Mouse (Mus musculus) erythroid progenitor cell, adult 5-6 weeks (primary cell): ENCODE results near the gene Pla2g4c. TPM values are rescaled to one million over a fixed set of nuclear protein-coding genes. Genes with fewer than 3 reads are reported as not detected.

Experiments
- ATAC-seq: replicated peaks from 2 replicates; pipeline ENCODE4 v1.8.0; 2016; ENCODE audit warnings: moderate number of reproducible peaks, mild to moderate bottlenecking, moderate TSS enrichment, inconsistent platforms; ENCODE audit not compliant: poor library complexity, low FRiP score, severe bottlenecking
- total RNA-seq, 2 experiments: library from RNA; stranded (forward) in 1 of 2; stranded (reverse) in 1 of 2; fragments of 150-400 nt in 1 of 2; fragments of 186-747, 209-891 nt in 1 of 2; gene quantifications; 2 replicates each; pipeline versions ENCODE4 v1.2.3 to v1.2.4; 2015 to 2017; ENCODE audit warnings: low replicate concordance in 2 of 2

The Pla2g4c gene
- total RNA-seq, 2 experiments from 2014 or later: 6.1 to 6.7 TPM

DNA sequence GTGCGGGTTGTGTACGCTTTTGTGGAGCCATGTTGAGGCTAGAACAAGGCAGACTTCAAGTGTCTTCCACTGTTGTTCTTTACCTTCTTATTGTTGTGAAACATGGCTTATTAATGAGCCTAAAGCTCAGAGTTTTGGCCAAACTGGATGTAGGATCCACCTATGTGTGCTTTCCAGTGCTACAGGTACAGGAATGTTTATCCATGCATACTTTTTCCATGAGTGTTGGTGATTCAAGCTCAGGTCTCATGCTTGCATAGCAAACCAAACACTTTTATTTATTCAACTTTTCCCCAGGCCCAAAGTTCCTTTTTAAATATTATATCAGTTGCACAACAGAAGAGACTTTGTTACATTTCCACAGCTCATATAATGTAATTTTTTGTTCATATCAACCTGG is 6.1 kb downstream of the Pla2g4c start:
- ATAC-seq: no peak

DNA sequence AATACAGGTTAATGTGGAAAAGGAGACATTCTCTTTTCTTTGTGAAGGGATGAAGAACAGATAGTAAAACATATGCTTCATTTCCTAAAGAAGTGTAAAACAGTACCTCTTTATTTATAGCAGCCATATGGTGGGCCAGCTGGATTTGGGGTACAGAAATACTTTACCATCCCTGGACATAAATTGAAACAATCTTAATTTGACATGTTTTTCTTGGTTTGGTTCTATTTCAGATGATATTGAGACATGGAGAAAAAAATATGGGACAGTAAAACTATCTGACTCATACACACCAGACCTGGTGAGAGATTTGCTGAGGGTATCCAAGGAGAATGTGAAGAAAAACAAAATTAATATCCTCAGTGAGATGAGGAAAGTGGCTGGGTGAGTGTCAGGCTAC is 31.5 kb downstream of the Pla2g4c start:
- no peak for ATAC-seq

GRCm38 (mm10) chr7:13380588-13380987 is 56.1 kb downstream of the Pla2g4c start:
- ATAC-seq: no peak

GRCm38 (mm10) chr7:13397832-13398231 is 73.4 kb downstream of the Pla2g4c start, which contains the start of gene Cabp5:
Gene Cabp5, plus strand, starts transcription at chr7:13398132.
- ATAC-seq: no peak

Other genes starting within 250 kb of the Pla2g4c start
- gene Vmn1r85, start 229.5 kb upstream of the Pla2g4c start, total RNA-seq (2015; ENCODE audit: low replicate concordance): not detected in 2 replicates
- not detected in 2 replicates for gene Vmn1r85, start 229.5 kb upstream of the Pla2g4c start, total RNA-seq (2017; ENCODE audit: low replicate concordance)
- gene Vmn1r86, start 204.7 kb upstream of the Pla2g4c start, total RNA-seq (2015; ENCODE audit: low replicate concordance): not detected in 2 replicates
- gene Vmn1r86, start 204.7 kb upstream of the Pla2g4c start, total RNA-seq (2017; ENCODE audit: low replicate concordance): not detected in 2 replicates
- not detected in 2 replicates for gene Vmn1r87, start 184.5 kb upstream of the Pla2g4c start, total RNA-seq (2015; ENCODE audit: low replicate concordance)
- gene Vmn1r87, start 184.5 kb upstream of the Pla2g4c start, total RNA-seq (2017; ENCODE audit: low replicate concordance): not detected in 2 replicates
- not detected in 2 replicates for gene Vmn1r88, start 165.1 kb upstream of the Pla2g4c start, total RNA-seq (2015; ENCODE audit: low replicate concordance)
- gene Vmn1r88, start 165.1 kb upstream of the Pla2g4c start, total RNA-seq (2017; ENCODE audit: low replicate concordance): not detected in 2 replicates
- not detected in 2 replicates for gene Vmn1r89, start 111.6 kb upstream of the Pla2g4c start, total RNA-seq (2015; ENCODE audit: low replicate concordance)
- gene Vmn1r89, start 111.6 kb upstream of the Pla2g4c start, total RNA-seq (2017; ENCODE audit: low replicate concordance): not detected in 2 replicates
- 174 and 196 TPM in 2 replicates for gene Lig1, start 47.4 kb upstream of the Pla2g4c start, total RNA-seq (2015; ENCODE audit: low replicate concordance)
- 133 and 162 TPM in 2 replicates for gene Lig1, start 47.4 kb upstream of the Pla2g4c start, total RNA-seq (2017; ENCODE audit: low replicate concordance)
- gene Zswim9, start 45.9 kb upstream of the Pla2g4c start, total RNA-seq (2015; ENCODE audit: low replicate concordance): 5.9 and 8.6 TPM in 2 replicates
- gene Zswim9, start 45.9 kb upstream of the Pla2g4c start, total RNA-seq (2017; ENCODE audit: low replicate concordance): 5.1 and 7.1 TPM in 2 replicates
- not detected in 2 replicates for gene Cabp5, start 73.5 kb downstream of the Pla2g4c start, total RNA-seq (2015; ENCODE audit: low replicate concordance)
- gene Cabp5, start 73.5 kb downstream of the Pla2g4c start, total RNA-seq (2017; ENCODE audit: low replicate concordance): not detected in 2 replicates
- not detected in 2 replicates for gene Bsph1, start 126.2 kb downstream of the Pla2g4c start, total RNA-seq (2015; ENCODE audit: low replicate concordance)
- not detected in 2 replicates for gene Bsph1, start 126.2 kb downstream of the Pla2g4c start, total RNA-seq (2017; ENCODE audit: low replicate concordance)
- not detected in 2 replicates for gene Bsph2, start 246.4 kb downstream of the Pla2g4c start, total RNA-seq (2015; ENCODE audit: low replicate concordance)
- not detected in 2 replicates for gene Bsph2, start 246.4 kb downstream of the Pla2g4c start, total RNA-seq (2017; ENCODE audit: low replicate concordance)